Mouse (Mus musculus): ENCODE data around the gene Ostm1. TPM values are rescaled to one million over a fixed set of nuclear protein-coding genes. Genes with fewer than 3 reads are reported as not detected.

The Ostm1 gene
- polyA plus RNA-seq (2012; rRNA removed) = 8.0 and 13.0 TPM in 2 replicates

DNA sequence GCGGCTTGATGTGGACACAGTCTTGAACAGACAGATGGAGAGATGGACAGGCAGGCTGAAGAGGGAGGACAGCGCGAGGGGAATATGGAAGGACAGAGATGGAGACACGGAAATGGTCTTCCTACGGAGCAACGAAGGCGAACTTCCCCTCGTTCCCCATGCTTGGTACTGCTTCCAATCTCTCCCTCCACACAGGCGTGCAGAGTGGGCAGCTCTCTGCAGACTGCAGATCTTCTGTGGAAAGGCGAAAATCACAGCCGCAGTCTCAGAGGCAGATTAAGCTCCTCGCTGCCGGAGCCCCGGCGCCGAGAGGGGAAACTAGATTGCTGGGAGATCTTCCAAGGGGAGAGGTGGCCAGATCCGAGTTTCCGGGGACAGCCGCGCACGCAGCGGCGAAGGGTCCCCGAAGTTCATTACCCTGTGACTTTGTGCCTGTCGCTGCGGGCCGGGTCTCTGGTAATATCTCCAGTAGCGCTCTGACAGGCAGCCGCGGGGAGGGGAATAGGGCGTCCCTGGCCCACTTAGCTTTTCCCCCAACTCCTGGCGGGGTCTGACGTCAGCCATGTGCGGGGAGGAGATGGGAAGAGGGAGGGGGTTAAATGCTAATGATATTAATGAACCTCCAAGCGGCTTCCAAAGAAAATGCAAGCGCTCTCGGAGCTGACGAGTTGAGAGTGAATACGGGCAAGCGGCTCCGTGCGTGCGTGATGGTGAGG is at the start of gene Ostm1, which contains the start of gene Nr2e1:
TSS of gene Ostm1 (plus strand) at position 666 of the 716 bp plus-strand sequence.
TSS of gene Nr2e1 (minus strand) at position 476 of the 716 bp plus-strand sequence.
- Histone ChIP-seq H3K27ac (ENCODE audit: insufficient read depth, low read depth, low read length) (no peak within 1 kb of the TSS), H3K4me3 (ENCODE audit: low read depth, low read length) (no peak within 1 kb of the TSS), H3K4me1 (ENCODE audit: control insufficient read depth, insufficient read depth, insufficient read length, low read length) (peaks cover 7% of the 10 kb centered on the region), H3K36me3 (ENCODE audit: control insufficient read depth, insufficient read depth, low read length) (no peaks in the 10 kb centered on the region), H3K27me3 (ENCODE audit: control insufficient read depth, insufficient read depth, low read length) (peaks cover 89% of the 10 kb centered on the region)
- TF ChIP-seq POLR2A (IDR thresholded peaks at IDR 0.05; ENCODE audit: low read depth, low read length) = no peak
- no peak for TF ChIP-seq CTCF (IDR thresholded peaks at IDR 0.05; ENCODE audit: extremely low read depth, insufficient read length, insufficient replicate concordance, low read depth, low read length)
- WGBS = 2% methylated on average over 43 of the region's 43 CpGs

GRCm38 (mm10) chr10:42533836-42534453 is 49.7 kb upstream of the Ostm1 start:
- H3K4me3 ChIP-seq (ENCODE audit: low read depth, low read length) = no peak overlapping the region
- WGBS = 91% methylated on average over 11 of the region's 11 CpGs
- no peak for TF ChIP-seq POLR2A (IDR thresholded peaks at IDR 0.05; ENCODE audit: low read depth, low read length)
- no peak for TF ChIP-seq CTCF (IDR thresholded peaks at IDR 0.05; ENCODE audit: extremely low read depth, insufficient read length, insufficient replicate concordance, low read depth, low read length)
- H3K27ac ChIP-seq (ENCODE audit: insufficient read depth, low read depth, low read length) = no peak overlapping the region
- H3K27me3 ChIP-seq (ENCODE audit: control insufficient read depth, insufficient read depth, low read length) = no peaks in the 10 kb centered on the region
- H3K36me3 ChIP-seq (ENCODE audit: control insufficient read depth, insufficient read depth, low read length) = peaks cover 40% of the 10 kb centered on the region
- H3K4me1 ChIP-seq (ENCODE audit: control insufficient read depth, insufficient read depth, insufficient read length, low read length) = no peaks in the 10 kb centered on the region

- WGBS = 83% methylated on average over 9 of the region's 9 CpGs
- H3K36me3 ChIP-seq (ENCODE audit: control insufficient read depth, insufficient read depth, low read length) = peaks cover 34% of the 10 kb centered on the region
- TF ChIP-seq CTCF (IDR thresholded peaks at IDR 0.05; ENCODE audit: extremely low read depth, insufficient read length, insufficient replicate concordance, low read depth, low read length) (no peak), POLR2A (IDR thresholded peaks at IDR 0.05; ENCODE audit: low read depth, low read length) (no peak)
- no peak overlapping the region for H3K27ac ChIP-seq (ENCODE audit: insufficient read depth, low read depth, low read length)
- H3K4me1 ChIP-seq (ENCODE audit: control insufficient read depth, insufficient read depth, insufficient read length, low read length) = no peaks in the 10 kb centered on the region
- no peak overlapping the region for H3K4me3 ChIP-seq (ENCODE audit: low read depth, low read length)
- H3K27me3 ChIP-seq (ENCODE audit: control insufficient read depth, insufficient read depth, low read length) = no peaks in the 10 kb centered on the region
Observed at GRCm38 (mm10) chr10:42537571-42538316, 45.9 kb upstream of the Ostm1 start.

DNA sequence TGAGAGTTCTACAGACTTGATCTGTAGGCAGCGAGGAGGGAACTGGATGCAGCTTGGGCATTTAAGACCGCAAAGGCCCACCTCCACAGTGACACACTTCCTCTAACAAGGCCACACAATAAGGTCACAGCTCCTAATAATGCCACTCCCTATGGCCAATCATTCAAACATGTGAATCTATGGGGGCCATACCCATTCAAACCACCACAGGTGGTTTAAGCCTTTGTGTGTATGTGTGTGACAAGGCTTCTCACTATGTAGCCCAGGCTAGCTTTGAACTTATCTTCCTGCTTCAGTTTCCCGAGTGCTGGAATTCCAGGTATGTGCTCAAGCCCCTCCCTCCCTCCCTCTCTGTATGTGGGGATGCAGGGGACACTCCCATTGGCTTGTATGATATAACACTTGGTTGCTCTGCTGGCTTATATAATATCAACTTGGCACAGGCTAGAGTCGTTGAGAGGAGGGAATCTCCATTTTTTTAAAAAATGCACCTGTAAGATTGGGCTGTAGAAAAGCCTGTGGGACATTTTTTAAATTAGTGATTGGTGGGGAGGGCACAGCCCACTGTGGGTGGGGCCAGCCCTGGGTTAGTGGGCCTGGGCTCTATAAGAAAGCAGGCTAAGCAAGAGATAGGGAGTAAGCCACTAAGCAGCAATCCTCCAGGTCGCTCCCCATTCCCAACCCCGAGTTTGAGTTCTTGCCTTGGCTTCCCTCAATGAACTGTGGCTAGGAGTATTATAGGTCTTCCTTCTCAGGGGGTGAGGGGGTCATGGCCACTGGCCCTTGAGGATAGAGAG is 37.7 kb upstream of the Ostm1 start:
- H3K27me3 ChIP-seq (ENCODE audit: control insufficient read depth, insufficient read depth, low read length) = 0 out of 2 replicates have a peak, but pooled peaks cover 2% of the 10 kb centered on the region
- no peak overlapping the region for H3K27ac ChIP-seq (ENCODE audit: insufficient read depth, low read depth, low read length)
- no peak for TF ChIP-seq POLR2A (IDR thresholded peaks at IDR 0.05; ENCODE audit: low read depth, low read length)
- TF ChIP-seq CTCF (IDR thresholded peaks at IDR 0.05; ENCODE audit: extremely low read depth, insufficient read length, insufficient replicate concordance, low read depth, low read length) = no peak
- 74% methylated on average over 6 of the region's 6 CpGs for WGBS
- no peaks in the 10 kb centered on the region for H3K36me3 ChIP-seq (ENCODE audit: control insufficient read depth, insufficient read depth, low read length)
- H3K4me1 ChIP-seq (ENCODE audit: control insufficient read depth, insufficient read depth, insufficient read length, low read length) = no peaks in the 10 kb centered on the region
- no peak overlapping the region for H3K4me3 ChIP-seq (ENCODE audit: low read depth, low read length)

DNA sequence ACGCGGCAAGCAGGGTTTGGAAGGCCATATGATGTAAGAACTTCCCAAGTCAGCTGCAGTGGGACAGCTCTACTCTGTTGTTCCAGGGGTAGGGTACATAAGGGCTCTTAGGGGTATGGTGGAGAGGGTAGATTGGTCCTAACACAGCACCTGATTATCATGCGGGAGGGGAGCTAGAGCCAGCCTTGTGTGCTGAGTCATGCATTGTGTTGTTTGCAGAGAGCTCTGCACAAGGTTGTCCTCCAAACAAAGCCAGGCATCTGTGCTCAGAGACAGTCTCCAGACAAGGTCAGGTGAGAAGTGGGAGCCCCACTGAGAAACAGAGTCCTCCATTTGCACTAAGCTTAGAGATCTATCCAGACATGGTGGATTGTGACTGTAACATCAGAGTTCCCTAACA is 37.1 kb upstream of the Ostm1 start:
- Histone ChIP-seq H3K27me3 (ENCODE audit: control insufficient read depth, insufficient read depth, low read length) (0 out of 2 replicates have a peak, but pooled peaks cover 2% of the 10 kb centered on the region), H3K4me1 (ENCODE audit: control insufficient read depth, insufficient read depth, insufficient read length, low read length) (no peaks in the 10 kb centered on the region), H3K4me3 (ENCODE audit: low read depth, low read length) (no peak overlapping the region), H3K36me3 (ENCODE audit: control insufficient read depth, insufficient read depth, low read length) (no peaks in the 10 kb centered on the region), H3K27ac (ENCODE audit: insufficient read depth, low read depth, low read length) (no peak overlapping the region)
- 89% methylated on average over 3 of the region's 3 CpGs for WGBS
- no peak for TF ChIP-seq POLR2A (IDR thresholded peaks at IDR 0.05; ENCODE audit: low read depth, low read length)
- no peak for TF ChIP-seq CTCF (IDR thresholded peaks at IDR 0.05; ENCODE audit: extremely low read depth, insufficient read length, insufficient replicate concordance, low read depth, low read length)

- WGBS = 72% methylated on average over 5 of the region's 5 CpGs
- H3K27ac ChIP-seq (ENCODE audit: insufficient read depth, low read depth, low read length) = no peak overlapping the region
- no peak for TF ChIP-seq POLR2A (IDR thresholded peaks at IDR 0.05; ENCODE audit: low read depth, low read length)
- TF ChIP-seq CTCF (IDR thresholded peaks at IDR 0.05; ENCODE audit: extremely low read depth, insufficient read length, insufficient replicate concordance, low read depth, low read length) = no peak
- H3K4me3 ChIP-seq (ENCODE audit: low read depth, low read length) = no peak overlapping the region
- H3K36me3 ChIP-seq (ENCODE audit: control insufficient read depth, insufficient read depth, low read length) = no peaks in the 10 kb centered on the region
- H3K4me1 ChIP-seq (ENCODE audit: control insufficient read depth, insufficient read depth, insufficient read length, low read length) = no peaks in the 10 kb centered on the region
- H3K27me3 ChIP-seq (ENCODE audit: control insufficient read depth, insufficient read depth, low read length) = 0 out of 2 replicates have a peak, but pooled peaks cover 3% of the 10 kb centered on the region
Observed at GRCm38 (mm10) chr10:42559581-42560200, 23.9 kb upstream of the Ostm1 start.
